Mouse (Mus musculus) testis, adult 2 months (tissue): ENCODE measurements at regions not wholly inside any gene's neighbourhood (a gene's known extent, or its start where the extent isn't known, plus 50 kb on each side); places are given as distances from the start of the nearest gene placed in this dataset.

ENCODE experiments used
- CTCF ChIP-seq: fragments of 200-500 bp; IDR thresholded peaks from 2 replicates; pipeline ENCODE4 v1.5.1; 2012; ENCODE audit warnings: low read depth, mild to moderate bottlenecking, inconsistent platforms, low read length, moderate library complexity; ENCODE audit not compliant: control insufficient read depth, insufficient read depth, insufficient replicate concordance
- POLR2A ChIP-seq: fragments of 200-500 bp; IDR thresholded peaks from 2 replicates; pipeline ENCODE4 v1.6.1; 2012; ENCODE audit warnings: low read depth, mild to moderate bottlenecking, inconsistent platforms, low read length, moderate library complexity; ENCODE audit not compliant: control insufficient read depth

GRCm38 (mm10) chr3:35693551-35693950 is 60.4 kb upstream of the Atp11b start:
- TF ChIP-seq CTCF (no peak), POLR2A (no peak)
